Mouse (Mus musculus): ENCODE measurements at regions not wholly inside any gene's neighbourhood (a gene's known extent, or its start where the extent isn't known, plus 50 kb on each side); places are given as distances from the start of the nearest gene placed in this dataset.
A peak's percentile ranks its signal among the peaks of the same experiment; 100 is the strongest.

GRCm38 (mm10) chr17:89654089-89654813 lies 256.0 kb downstream of the Gm10184 start:
- TF ChIP-seq CTCF (IDR thresholded peaks at IDR 0.05) = peak; percentile 69
- no peak for TF ChIP-seq EP300 (IDR thresholded peaks at IDR 0.05)
